Mouse (Mus musculus): ENCODE results near the gene Cyb561. TPM values are rescaled to one million over a fixed set of nuclear protein-coding genes. Genes with fewer than 3 reads are reported as not detected.

Cyb561 gene
- total RNA-seq, 2 experiments from 2014 or later, result 9.2 to 12.1 TPM

GRCm38 (mm10) chr11:105927065-105928030 is 25.8 kb downstream of the Cyb561 start:
- intact Hi-C loops (cut with DNase I), result loop anchor here (1.0 to 2.0 kb wide), 4 partner anchors 42 to 149 kb away; no protein-coding TSS in a partner anchor
- peak; percentile 77 to 79 for DNase-seq

- intact Hi-C loops (cut with DNase I), result no loop called here
- DNase-seq, result no peak
Observed at GRCm38 (mm10) chr11:105922769-105923663, 30.1 kb downstream of the Cyb561 start.

- intact Hi-C loops (cut with DNase I), result no loop called here
- no peak for DNase-seq
Observed at GRCm38 (mm10) chr11:105921275-105921674, 31.9 kb downstream of the Cyb561 start.

- intact Hi-C loops (cut with DNase I), result no loop called here
- no peak for DNase-seq
Observed at GRCm38 (mm10) chr11:105920836-105921235, 32.3 kb downstream of the Cyb561 start.

- intact Hi-C loops (cut with DNase I), result no loop called here
- DNase-seq, result no peak
Observed at GRCm38 (mm10) chr11:105920098-105920785, 32.9 kb downstream of the Cyb561 start.

- intact Hi-C loops (cut with DNase I), result loop anchor here (2.0 to 5.0 kb wide), 2 partner anchors 321 to 551 kb away; no protein-coding TSS in a partner anchor
- no peak for DNase-seq
Observed at GRCm38 (mm10) chr11:105913580-105913979, 39.6 kb downstream of the Cyb561 start.

GRCm38 (mm10) chr11:105911592-105912375 is 41.4 kb downstream of the Cyb561 start:
- intact Hi-C loops (cut with DNase I), result loop anchor here (1.0 to 5.0 kb wide), 5 partner anchors 227 to 641 kb away; no protein-coding TSS in a partner anchor
- DNase-seq, result peak; percentile 67 to 74

GRCm38 (mm10) chr11:105911149-105911548 is 42.0 kb downstream of the Cyb561 start:
- no peak for DNase-seq
- intact Hi-C loops (cut with DNase I), result loop anchor here (2.0 to 5.0 kb wide), 3 partner anchors 226 to 640 kb away; no protein-coding TSS in a partner anchor

- DNase-seq, result no peak
- intact Hi-C loops (cut with DNase I), result loop anchor here (2.0 to 5.0 kb wide), 3 partner anchors 225 to 639 kb away; no protein-coding TSS in a partner anchor
Observed at GRCm38 (mm10) chr11:105909617-105910016, 43.5 kb downstream of the Cyb561 start.

GRCm38 (mm10) chr11:105908926-105909325 is 44.2 kb downstream of the Cyb561 start:
- intact Hi-C loops (cut with DNase I), result no loop called here
- no peak for DNase-seq

- no peak for DNase-seq
- intact Hi-C loops (cut with DNase I), result no loop called here
Observed at GRCm38 (mm10) chr11:105907381-105907780, 45.8 kb downstream of the Cyb561 start.

- no peak for DNase-seq
- intact Hi-C loops (cut with DNase I), result no loop called here
Observed at GRCm38 (mm10) chr11:105905529-105906213, 47.5 kb downstream of the Cyb561 start.

GRCm38 (mm10) chr11:105902956-105903355 is 50.2 kb downstream of the Cyb561 start:
- intact Hi-C loops (cut with DNase I), result no loop called here
- peak in 1 of 2 experiments; percentile 25 for DNase-seq

- intact Hi-C loops (cut with DNase I), result no loop called here
Observed at GRCm38 (mm10) chr11:105901501-105901900, 51.6 kb downstream of the Cyb561 start.

GRCm38 (mm10) chr11:105899151-105899550 is 54.0 kb downstream of the Cyb561 start:
- no peak for DNase-seq
- intact Hi-C loops (cut with DNase I), result no loop called here

More at GRCm38 (mm10) chr11:105901501-105901900, 51.6 kb downstream of the Cyb561 start:
- DNase-seq, result no peak

- DNase-seq, result no peak
- intact Hi-C loops (cut with DNase I), result no loop called here
Observed at GRCm38 (mm10) chr11:105887281-105887680, 65.9 kb downstream of the Cyb561 start.

GRCm38 (mm10) chr11:105885558-105885957 is 67.6 kb downstream of the Cyb561 start:
- no peak for DNase-seq
- intact Hi-C loops (cut with DNase I), result no loop called here
